Mouse (Mus musculus) cortical plate, adult 2 months (tissue): ENCODE results near the gene Ccser2. TPM values are rescaled to one million over a fixed set of nuclear protein-coding genes. Genes with fewer than 3 reads are reported as not detected.
"Not testable (repeated sequence)": the region's sequence is repeated elsewhere in the genome, so short reads cannot be mapped to it uniquely, and the experiment has no call there.

ENCODE experiments used
- H3K27ac ChIP-seq: fragments of 200-500 bp; 2 replicates; pipeline ENCODE4 v1.5.1; 2012; ENCODE audit warnings: low read length, control low read depth, inconsistent platforms; ENCODE audit not compliant: insufficient read depth
- H3K4me1 ChIP-seq: fragments of 200-500 bp; 2 replicates; pipeline ENCODE4 v1.6.1; 2011; ENCODE audit warnings: low read length; ENCODE audit not compliant: control insufficient read depth, insufficient read depth
- H3K4me3 ChIP-seq: fragments of 200-500 bp; 2 replicates; pipeline ENCODE4 v1.5.1; 2011; ENCODE audit warnings: mild to moderate bottlenecking, low read length, control low read depth; ENCODE audit not compliant: insufficient read depth
- CTCF ChIP-seq: fragments of 200-500 bp; IDR thresholded peaks from 2 replicates; pipeline ENCODE4 v1.5.1; 2011; ENCODE audit warnings: mild to moderate bottlenecking, control low read depth, low read length; ENCODE audit not compliant: insufficient read depth; ENCODE audit errors: extremely low read depth
- POLR2A ChIP-seq: fragments of 200-500 bp; IDR thresholded peaks from 2 replicates; pipeline ENCODE4 v1.6.1; 2011; ENCODE audit warnings: mild to moderate bottlenecking, low read length, control low read depth; ENCODE audit not compliant: insufficient read depth; ENCODE audit errors: extremely low read depth
- polyA plus RNA-seq: library from polyadenylated mRNA; depleted of rRNA; stranded (reverse); fragments of >200 nt; gene quantifications from 2 replicates; pipeline ENCODE4 v1.2.3, GENCODE M21; 2012; rRNA removed

Ccser2 gene
- polyA plus RNA-seq: 50.5 and 52.3 TPM in 2 replicates

DNA sequence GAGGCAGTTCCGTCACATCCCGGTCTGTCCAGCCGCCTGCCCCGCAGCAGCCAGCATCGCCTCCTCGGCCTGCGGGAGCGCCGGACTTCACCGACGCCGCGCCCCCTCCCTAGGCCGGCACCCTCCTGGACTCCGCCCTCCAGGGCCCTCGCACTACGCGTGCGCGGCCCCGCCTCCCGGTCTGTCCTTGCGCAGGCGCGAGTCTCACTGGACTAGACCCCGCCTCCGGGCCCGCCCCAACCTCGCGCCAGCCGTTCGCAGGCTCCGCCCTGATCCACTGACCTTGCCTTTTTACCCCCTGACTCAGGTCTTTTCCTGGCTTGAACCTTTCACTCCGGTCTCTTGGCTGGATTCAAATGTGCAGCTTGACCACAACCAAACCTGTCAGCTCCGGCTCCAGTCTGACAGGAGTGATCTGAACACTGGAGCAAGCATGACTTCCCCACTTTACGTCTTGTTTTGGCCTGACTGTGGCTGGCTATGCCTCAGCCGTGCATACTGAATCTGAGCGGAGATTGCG, at the start of gene Ccser2:
Ccser2 (minus strand) TSS at position 150 of the 520 bp plus-strand sequence.
- Histone ChIP-seq H3K4me3 (peak within 1 kb of the TSS; percentile 34), H3K27ac (peak within 1 kb of the TSS; percentile 55), H3K4me1 (peaks cover 1% of the 10 kb centered on the region; the same call in 1 of the 2 replicates)
- TF ChIP-seq CTCF (no peak), POLR2A (peak; percentile 78; the same call in 1 of the 2 replicates)

DNA sequence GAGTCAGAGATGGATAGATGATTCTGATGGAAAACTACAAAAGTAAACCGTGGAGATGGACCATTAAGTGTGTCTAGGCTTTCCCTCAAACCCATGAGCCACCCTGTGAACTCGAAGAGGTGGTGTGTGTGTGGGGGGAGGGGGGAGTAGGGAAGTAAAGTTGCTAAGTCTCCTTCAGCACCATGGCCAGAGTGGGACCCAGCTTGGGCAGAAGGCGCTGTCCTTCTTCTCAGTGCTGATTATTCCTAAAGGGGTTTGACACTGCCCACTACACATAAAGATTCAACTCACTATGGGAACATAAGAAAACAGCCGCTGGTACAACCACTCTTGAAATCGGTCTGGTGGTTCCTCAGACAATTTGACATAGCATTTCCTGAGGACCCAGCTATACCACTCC, 47.3 kb upstream of the Ccser2 start:
- Histone ChIP-seq H3K4me1 (no peaks in the 10 kb centered on the region), H3K4me3 (no peak overlapping the region), H3K27ac (no peak overlapping the region)
- no peak for TF ChIP-seq CTCF
- TF ChIP-seq POLR2A: no peak

GRCm38 (mm10) chr14:37013644-37014043, 45.1 kb upstream of the Ccser2 start:
- no peak overlapping the region for H3K27ac ChIP-seq
- no peak overlapping the region for H3K4me3 ChIP-seq
- TF ChIP-seq CTCF (no peak), POLR2A (no peak)

DNA sequence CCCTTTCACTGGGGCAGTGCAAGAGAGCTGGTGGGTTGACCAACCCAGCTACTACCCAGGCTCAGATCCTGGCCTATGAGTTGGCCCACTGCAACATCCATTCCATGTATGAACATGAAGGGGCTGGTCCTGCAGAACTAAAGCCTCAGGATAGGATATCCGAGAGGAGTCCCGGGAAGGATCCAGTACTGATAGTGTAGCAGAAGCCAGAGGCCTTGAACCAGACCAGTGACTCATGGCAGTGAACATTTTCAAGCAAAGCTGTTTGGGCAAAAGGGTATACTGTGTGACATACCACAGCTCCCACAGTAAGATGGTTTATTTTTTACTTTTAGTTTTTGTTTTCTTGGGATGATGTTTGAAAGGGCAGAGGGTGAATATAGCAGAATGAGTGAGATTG, 41.1 kb upstream of the Ccser2 start:
- Histone ChIP-seq H3K4me3 (no peak overlapping the region), H3K4me1 (no peaks in the 10 kb centered on the region), H3K27ac (no peak overlapping the region)
- TF ChIP-seq CTCF (no peak), POLR2A (no peak)

More at GRCm38 (mm10) chr14:37013644-37014043, 45.1 kb upstream of the Ccser2 start:
- H3K4me1 ChIP-seq: no peaks in the 10 kb centered on the region

DNA sequence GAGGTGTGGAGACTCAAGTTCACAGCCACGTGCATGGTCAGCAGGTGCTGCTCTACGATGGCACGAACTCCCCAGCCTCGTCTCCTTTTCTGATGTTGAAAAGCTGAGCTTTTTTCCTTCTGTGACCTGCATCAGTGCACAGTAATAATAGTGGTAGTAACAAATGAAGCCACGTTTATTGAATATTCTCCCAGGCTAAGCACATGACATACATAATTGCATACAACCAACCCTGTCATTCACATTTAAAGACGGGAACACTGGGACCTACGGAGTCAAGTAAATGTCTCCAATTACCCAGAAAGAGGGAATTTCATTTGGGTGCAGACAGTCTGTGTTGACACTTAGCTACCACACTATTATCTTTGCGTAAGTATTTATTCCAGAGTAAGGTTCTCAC, 37.9 kb upstream of the Ccser2 start:
- Histone ChIP-seq H3K27ac (no peak overlapping the region), H3K4me1 (no peaks in the 10 kb centered on the region; the same call in 1 of the 2 replicates), H3K4me3 (no peak overlapping the region)
- TF ChIP-seq POLR2A (no peak), CTCF (no peak)

GRCm38 (mm10) chr14:37005865-37006264, 37.3 kb upstream of the Ccser2 start:
- Histone ChIP-seq H3K4me1 (no peaks in the 10 kb centered on the region; the same call in 1 of the 2 replicates), H3K27ac (no peak overlapping the region), H3K4me3 (no peak overlapping the region)
- TF ChIP-seq POLR2A (no peak), CTCF (no peak)

DNA sequence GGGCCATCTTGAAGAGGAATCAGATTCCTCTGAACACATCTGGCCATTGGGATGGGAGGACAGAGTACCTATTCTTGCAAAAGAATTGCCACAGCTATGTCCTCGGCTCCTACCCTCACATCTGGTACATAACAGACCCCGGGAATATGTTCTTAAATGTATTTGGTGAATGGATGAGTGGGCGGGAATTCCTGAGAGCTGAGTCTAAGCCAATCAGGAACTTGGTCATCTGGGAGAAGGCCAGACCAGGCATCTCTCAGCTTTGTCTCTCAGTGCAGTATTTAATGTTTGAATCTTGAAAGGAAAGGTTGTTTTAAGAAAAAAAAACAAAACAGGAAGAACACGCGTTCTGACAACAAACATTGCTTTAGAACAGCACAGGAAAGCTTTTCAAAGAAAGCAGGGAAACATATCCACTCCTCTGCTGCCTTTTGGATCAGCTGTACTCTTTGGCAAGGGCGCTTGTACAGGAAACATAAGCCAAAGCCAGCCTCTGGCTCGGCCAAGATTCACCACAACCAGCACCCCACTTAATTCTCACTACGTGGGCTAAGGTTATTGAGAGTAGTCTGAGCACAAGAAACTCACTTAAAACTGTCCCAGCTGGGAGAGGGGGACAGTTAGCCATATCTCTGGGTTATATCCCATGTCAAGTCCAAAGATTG, 35.0 kb upstream of the Ccser2 start:
- H3K4me1 ChIP-seq: no peaks in the 10 kb centered on the region; the same call in 1 of the 2 replicates
- no peak overlapping the region for H3K4me3 ChIP-seq
- H3K27ac ChIP-seq: no peak overlapping the region
- TF ChIP-seq POLR2A: no peak
- no peak for TF ChIP-seq CTCF

GRCm38 (mm10) chr14:37002852-37003251, 34.3 kb upstream of the Ccser2 start:
- no peak for TF ChIP-seq CTCF
- Histone ChIP-seq H3K27ac (no peak overlapping the region), H3K4me1 (no peaks in the 10 kb centered on the region; the same call in 1 of the 2 replicates), H3K4me3 (no peak overlapping the region)

GRCm38 (mm10) chr14:37000780-37001179, 32.2 kb upstream of the Ccser2 start:
- not testable (repeated sequence) for H3K4me1 ChIP-seq, H3K4me3 ChIP-seq, H3K27ac ChIP-seq

GRCm38 (mm10) chr14:36989784-36990183, 21.2 kb upstream of the Ccser2 start:
- no peak overlapping the region for H3K4me3 ChIP-seq
- no peak for TF ChIP-seq POLR2A
- TF ChIP-seq CTCF: no peak
- no peak overlapping the region for H3K27ac ChIP-seq
- H3K4me1 ChIP-seq: no peaks in the 10 kb centered on the region

- Histone ChIP-seq H3K27ac (no peak overlapping the region), H3K4me3 (no peak overlapping the region), H3K4me1 (no peaks in the 10 kb centered on the region)
- TF ChIP-seq CTCF (no peak), POLR2A (no peak)
Observed at GRCm38 (mm10) chr14:36985693-36986092, 17.1 kb upstream of the Ccser2 start.
